Mouse (Mus musculus) erythroblast, adult 5-6 weeks (primary cell): Measurements from ENCODE around the gene Limd2. TPM values are rescaled to one million over a fixed set of nuclear protein-coding genes. Genes with fewer than 3 reads are reported as not detected.

Experiments used
- ATAC-seq: replicated peaks from 2 replicates; pipeline ENCODE4 v1.8.0; 2016; ENCODE audit warnings: moderate number of reproducible peaks, mild to moderate bottlenecking, moderate TSS enrichment, inconsistent platforms; ENCODE audit not compliant: poor library complexity, low FRiP score, severe bottlenecking
- total RNA-seq, 2 experiments: library from RNA; stranded (forward) in 1 of 2; stranded (reverse) in 1 of 2; fragments of 150-400 nt in 1 of 2; fragments of 200-764, 138-1000 nt in 1 of 2; gene quantifications; 2 replicates each; pipeline versions ENCODE4 v1.2.3 to v1.2.4; 2015 to 2017; ENCODE audit warnings: low replicate concordance in 2 of 2

Gene Limd2
- total RNA-seq, 2 experiments from 2014 or later, result 14.3 to 43.2 TPM

DNA sequence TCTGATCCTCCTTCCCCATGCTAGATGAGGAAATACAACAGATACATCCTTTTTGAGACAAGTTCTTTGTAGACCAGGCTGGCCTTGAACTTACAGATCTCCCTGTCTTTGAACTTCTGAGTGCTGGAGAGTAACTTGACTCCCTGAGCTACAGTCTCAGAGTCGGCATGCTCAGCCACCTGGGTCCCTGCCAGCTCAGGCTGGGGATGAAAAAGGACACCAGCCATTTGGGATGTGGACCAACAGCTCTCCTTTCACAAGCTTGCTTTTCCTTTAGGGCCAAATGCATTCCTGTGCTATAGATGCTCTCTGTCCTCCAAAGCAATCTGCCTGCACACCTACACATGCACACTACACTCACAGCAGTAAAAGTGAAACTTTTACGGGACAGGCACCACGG, 14.4 kb upstream of the Limd2 start:
- no peak for ATAC-seq

- no peak for ATAC-seq
Measured at GRCm38 (mm10) chr11:106174372-106174771, 13.7 kb upstream of the Limd2 start.

- ATAC-seq, result no peak
Measured at GRCm38 (mm10) chr11:106173228-106173627, 12.6 kb upstream of the Limd2 start.

DNA sequence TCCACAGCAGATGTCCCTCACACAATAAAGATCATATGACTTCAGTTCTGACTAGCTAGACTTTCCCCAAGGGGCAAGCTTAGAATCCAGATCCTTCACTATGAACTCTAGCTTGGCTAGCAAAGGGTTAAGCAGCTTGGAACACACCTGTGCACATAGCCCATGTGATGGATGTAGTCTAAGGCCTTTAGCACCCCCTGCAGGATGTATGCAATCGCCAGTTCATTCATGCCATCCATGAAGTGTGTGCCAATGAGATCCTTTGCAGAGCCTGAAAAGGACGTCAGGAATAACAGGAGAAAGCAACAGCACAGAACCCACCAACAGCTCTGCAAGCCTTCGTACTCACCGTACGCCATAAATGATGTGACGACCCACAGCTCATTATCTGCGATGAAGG, 10.1 kb upstream of the Limd2 start:
- no peak for ATAC-seq

DNA sequence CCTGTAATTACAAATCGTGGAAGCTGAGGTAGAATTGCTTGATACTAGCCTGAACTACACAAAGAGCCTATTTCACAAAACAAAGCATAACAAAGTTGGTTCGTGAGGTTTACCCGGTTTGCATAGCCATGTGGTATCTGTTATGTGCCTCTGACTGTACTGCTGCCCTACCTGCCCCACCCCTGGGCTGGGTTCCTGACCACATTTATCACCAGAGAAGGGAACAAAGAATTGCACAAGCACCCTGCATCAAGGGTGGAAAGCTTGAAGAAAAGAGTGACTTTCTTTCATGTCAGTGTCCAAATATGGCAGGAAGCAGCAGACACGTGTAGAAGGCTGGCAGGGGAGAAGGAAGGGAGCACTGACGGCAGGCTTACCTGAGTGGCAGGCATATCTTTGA, 6.8 kb upstream of the Limd2 start:
- no peak for ATAC-seq

DNA sequence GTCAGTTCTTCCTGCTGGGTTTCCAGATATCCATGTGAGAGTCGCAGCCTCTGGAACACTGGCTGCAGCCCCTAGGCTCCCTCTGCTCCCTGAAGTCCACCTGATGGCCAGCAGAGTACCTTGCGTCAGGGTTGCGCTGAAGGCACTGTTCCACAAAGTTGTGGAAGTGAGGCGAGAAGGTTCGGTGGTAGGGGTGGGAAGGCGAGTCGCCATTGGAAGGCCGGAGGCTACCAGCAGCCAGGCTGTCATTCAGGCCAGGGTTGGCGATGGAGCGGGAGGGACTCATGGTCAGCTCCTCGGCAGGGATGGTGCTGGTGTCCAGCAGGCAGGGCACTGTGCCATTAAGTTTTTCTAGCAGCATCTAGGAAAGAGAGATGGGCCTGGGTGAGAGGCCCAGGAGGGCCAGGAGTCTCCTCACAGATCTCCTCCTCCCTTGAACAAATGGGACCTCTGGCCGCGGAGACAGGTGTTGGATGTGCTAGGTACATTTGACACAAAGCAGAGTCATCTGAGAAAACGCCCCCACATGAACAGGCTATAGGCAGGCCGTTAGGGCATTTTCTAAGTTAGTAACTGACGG, 4.0 kb upstream of the Limd2 start:
- no peak for ATAC-seq

DNA sequence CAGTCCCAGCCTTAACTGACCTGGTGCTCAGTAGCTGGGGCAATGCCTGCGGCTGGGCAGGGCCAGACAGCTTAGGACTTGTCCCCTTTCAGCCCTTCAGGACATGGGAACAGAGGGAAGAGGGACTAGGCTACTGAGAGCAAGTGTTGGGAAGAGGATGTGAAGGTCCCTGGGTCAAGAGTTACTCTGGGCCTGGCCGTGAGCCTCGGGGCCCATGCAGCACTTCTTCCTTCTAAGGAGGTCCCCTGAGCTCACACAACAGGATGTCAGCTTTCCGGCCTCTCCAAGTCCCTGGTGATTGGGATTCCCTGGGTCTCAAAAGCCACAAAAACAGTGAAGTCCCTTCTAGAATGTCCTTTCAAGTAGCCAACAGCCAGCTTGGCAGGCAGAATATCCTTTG, 2.9 kb upstream of the Limd2 start:
- no peak for ATAC-seq

DNA sequence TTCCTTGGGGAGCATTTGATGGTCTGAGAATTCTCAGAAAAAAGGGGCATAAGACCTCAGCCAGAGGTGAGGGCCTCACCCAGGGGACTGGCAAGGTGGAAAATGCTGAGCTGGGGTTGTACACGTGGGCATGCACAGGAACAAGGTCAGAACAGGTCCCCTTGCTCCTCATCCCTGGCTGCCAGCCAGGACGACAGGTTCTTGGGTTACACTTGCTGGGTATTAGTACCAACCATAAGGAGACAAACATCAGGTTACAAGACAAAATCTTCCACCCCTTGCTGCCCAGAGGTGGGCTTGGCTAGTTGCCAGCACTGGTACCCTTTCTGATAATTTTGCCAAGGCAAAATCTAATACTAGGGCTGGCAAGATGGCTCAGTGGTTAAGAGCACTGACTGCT, 1.6 kb upstream of the Limd2 start:
- no peak for ATAC-seq

DNA sequence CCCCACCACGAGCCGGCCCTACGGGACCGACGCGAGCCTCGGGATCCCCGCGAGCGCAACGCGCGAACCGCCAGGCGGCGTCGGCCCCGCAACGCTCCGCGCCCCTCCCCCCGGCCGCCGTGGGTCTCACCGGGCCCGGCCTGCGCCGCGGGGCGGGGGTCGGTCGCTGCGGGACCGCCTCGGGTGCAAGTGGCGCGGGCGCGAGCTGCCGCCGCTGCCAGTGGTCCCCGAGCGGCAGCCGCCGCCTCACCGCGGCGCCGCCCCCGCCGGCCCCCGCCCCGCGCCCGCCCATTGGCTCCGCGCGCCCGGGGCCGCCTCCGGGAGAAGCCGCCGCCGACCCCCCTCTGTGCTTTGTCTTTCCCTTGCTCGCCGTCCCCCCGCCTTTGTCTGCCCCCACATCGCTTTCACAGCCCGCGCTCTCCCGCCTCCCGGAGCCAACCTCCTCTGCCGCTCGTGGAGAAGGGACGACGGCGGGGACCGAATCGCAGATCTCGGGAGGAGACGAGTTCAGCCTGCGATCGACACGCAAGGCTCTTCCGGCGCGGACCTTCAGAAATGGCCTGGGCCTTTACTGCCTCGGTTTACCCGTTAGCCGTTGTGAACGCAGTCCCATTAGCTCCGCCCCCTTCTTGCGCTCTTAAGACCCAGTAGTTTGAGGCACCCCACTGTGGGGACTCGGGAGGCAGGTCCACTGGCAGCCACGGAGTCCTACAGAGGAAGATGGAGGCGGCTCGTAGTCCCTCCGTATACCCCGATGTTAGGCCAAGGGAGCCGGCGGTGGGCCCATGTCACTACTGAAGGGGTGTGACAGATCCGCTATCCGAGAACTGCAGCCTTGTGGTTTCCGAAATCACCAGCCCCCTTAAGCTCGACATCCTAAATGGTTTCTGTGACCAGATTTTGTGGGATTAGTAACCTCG, 479 bp downstream of the Limd2 start:
- no peak for ATAC-seq

- no peak for ATAC-seq
Measured at GRCm38 (mm10) chr11:106159216-106159920, 1.3 kb downstream of the Limd2 start.

- no peak for ATAC-seq
Measured at GRCm38 (mm10) chr11:106158930-106159215, 1.8 kb downstream of the Limd2 start.

DNA sequence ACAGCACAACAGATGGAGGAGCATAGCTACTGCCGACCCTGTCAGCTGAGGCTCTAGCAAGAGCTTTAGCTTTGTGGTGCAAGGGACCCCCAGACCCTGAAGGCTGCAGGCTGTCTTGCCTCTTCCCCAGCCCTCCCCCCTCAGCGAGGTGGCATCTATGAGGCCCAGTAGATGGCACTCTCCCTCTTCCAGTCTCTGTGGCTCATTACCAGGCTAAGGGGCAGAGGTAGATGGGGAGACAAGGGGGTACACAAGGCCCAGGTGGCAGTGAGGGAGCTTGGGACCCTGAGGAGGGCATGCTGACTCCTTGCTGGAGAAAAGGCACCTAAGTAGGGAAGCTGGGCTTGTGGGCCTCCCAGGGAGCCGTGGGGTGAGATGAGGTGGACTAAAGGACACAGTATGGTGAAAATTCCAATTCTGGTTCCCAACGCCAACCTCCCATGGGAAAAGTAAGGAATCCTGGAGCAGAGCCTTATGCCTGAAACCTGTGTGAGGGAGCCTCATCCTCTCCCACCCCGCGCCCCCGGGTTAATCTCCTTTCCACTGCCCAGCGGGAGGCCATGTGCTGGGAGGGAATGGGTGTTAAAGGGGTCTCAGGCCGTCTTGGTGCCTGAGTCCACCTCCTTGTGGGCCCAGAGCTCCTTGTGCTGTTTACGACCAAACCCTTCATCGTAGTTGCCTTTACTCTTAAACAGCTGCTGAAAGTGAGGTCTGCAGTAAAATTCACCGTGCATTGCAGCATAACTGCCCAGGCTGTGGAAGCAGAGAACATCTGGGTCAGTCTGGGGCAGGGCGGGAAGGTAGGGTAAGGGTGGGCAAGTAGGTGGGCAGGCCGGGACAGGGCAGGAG, 2.4 kb downstream of the Limd2 start:
- no peak for ATAC-seq

DNA sequence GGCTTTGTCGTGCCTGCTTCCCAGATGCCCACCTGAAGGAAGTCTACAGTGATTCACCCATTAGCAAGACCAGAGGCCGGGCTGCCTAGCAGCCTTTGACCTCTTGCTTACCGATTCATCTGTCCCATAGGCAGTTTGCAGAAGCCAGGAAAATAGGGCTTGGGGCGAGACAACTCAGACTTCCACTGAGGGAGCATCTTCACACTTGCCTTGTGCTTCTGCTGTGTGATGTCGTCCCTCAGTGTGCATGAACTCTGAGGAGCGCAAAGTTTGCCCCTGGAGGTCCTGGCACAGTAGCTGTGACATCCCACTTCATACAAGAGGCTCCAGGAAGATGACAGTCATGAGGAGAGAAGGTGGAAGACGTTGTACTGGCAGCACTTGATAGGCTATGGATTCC, 3.5 kb downstream of the Limd2 start:
- ATAC-seq, result no peak

GRCm38 (mm10) chr11:106156257-106156656, 4.4 kb downstream of the Limd2 start:
- ATAC-seq, result no peak

GRCm38 (mm10) chr11:106155761-106156160, 4.9 kb downstream of the Limd2 start:
- ATAC-seq, result no peak

GRCm38 (mm10) chr11:106154770-106155169, 5.9 kb downstream of the Limd2 start:
- ATAC-seq, result no peak

DNA sequence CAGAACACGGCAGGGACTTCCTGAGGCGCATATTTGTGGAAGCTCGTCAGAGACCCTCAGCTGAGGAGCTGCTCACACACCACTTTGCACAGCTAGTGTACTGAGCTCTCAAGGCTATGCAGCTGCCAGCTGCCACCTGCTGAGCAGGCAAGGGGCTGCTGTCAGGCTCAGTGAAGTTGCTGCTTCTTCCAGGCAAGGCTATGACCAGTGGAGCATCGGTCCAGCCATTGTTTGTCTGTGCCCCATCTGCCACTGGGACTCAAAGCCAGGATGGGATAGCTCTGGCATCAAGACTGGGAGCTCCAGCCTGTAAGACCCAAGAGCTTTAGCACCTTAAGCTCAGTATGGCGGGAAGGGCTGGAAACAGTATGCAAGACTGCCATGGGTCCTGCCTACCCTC, 6.6 kb downstream of the Limd2 start:
- no peak for ATAC-seq

DNA sequence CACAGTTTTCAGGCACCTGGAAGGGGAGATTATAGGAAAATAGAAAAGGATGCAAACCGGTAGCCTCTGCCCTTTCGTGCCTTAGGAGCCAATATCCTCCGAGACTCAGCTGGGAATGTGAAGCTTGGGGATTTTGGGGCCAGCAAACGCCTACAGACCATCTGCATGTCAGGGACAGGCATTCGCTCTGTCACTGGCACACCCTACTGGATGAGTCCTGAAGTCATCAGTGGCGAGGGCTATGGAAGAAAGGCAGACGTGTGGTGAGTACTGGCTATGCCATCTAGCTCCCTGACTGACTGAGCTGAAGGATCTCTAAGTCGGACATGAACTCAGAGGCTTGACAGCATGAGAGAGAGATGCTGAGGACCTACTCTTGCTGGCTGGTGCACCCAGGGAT, 8.5 kb downstream of the Limd2 start:
- no peak for ATAC-seq

DNA sequence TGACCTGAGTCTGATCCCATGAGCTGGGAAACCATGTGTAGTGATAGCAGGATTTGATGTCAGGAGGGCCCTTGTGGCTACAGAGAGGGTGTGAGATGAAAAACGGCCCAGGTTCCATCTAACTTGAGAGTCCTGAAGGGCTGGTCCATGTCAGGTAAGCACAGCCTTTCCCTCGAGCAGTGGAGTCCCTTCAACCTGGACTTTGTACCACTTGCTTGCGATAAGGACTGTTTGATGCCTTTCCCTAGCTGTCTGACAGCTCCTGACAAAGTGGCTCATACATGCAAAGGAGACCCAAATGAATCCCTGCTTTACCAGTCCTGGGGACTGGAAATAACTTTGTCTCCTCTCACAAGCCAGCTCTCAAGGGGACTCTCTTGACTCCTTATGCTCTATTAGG, 9.4 kb downstream of the Limd2 start:
- ATAC-seq, result no peak
